Mouse (Mus musculus) mesoderm, embryonic 11.5 days (tissue): ENCODE data around the gene Ttc8.

ENCODE experiments used
- DNase-seq: peaks from one replicate; pipeline ENCODE4 v3.0.0-alpha.2; 2012; ENCODE audit warnings: low read depth, low spot score

Gene Ttc8

GRCm38 (mm10) chr12:98973461-98973860 is 53.1 kb downstream of the Ttc8 start:
- DNase-seq = no peak

GRCm38 (mm10) chr12:98974157-98974804 is 53.9 kb downstream of the Ttc8 start:
- DNase-seq = peak; percentile 50

GRCm38 (mm10) chr12:98981081-98981480 is 60.7 kb downstream of the Ttc8 start:
- DNase-seq = no peak

- DNase-seq = no peak
Observed at GRCm38 (mm10) chr12:98984785-98985184, 64.4 kb downstream of the Ttc8 start.

GRCm38 (mm10) chr12:98991076-98991829 is 70.9 kb downstream of the Ttc8 start:
- no peak for DNase-seq

- no peak for DNase-seq
Observed at GRCm38 (mm10) chr12:98991830-98992216, 71.4 kb downstream of the Ttc8 start.

- DNase-seq = no peak
Observed at GRCm38 (mm10) chr12:98993736-98994135, 73.4 kb downstream of the Ttc8 start.

GRCm38 (mm10) chr12:98994366-98994765 is 74.0 kb downstream of the Ttc8 start:
- DNase-seq = no peak

GRCm38 (mm10) chr12:98995881-98996280 is 75.5 kb downstream of the Ttc8 start:
- no peak for DNase-seq

- DNase-seq = no peak
Observed at GRCm38 (mm10) chr12:98996581-98996988, 76.2 kb downstream of the Ttc8 start.

GRCm38 (mm10) chr12:98997046-98997445 is 76.7 kb downstream of the Ttc8 start:
- DNase-seq = no peak

GRCm38 (mm10) chr12:98998662-98999428 is 78.5 kb downstream of the Ttc8 start:
- no peak for DNase-seq

- DNase-seq = no peak
Observed at GRCm38 (mm10) chr12:99000310-99000709, 79.9 kb downstream of the Ttc8 start.

GRCm38 (mm10) chr12:99003046-99003445 is 82.7 kb downstream of the Ttc8 start:
- no peak for DNase-seq

- no peak for DNase-seq
Observed at GRCm38 (mm10) chr12:99004752-99005151, 84.4 kb downstream of the Ttc8 start.

GRCm38 (mm10) chr12:99008786-99009185 is 88.4 kb downstream of the Ttc8 start:
- no peak for DNase-seq

GRCm38 (mm10) chr12:99009430-99009829 is 89.1 kb downstream of the Ttc8 start:
- no peak for DNase-seq

GRCm38 (mm10) chr12:99010044-99010443 is 89.7 kb downstream of the Ttc8 start:
- DNase-seq = no peak

GRCm38 (mm10) chr12:99011161-99011861 is 90.9 kb downstream of the Ttc8 start:
- peak; percentile 85 for DNase-seq

- no peak for DNase-seq
Observed at GRCm38 (mm10) chr12:99015870-99016269, 95.5 kb downstream of the Ttc8 start.

- DNase-seq = no peak
Observed at GRCm38 (mm10) chr12:99024430-99024960, 104.1 kb downstream of the Ttc8 start.

- no peak for DNase-seq
Observed at GRCm38 (mm10) chr12:99026291-99026690, 105.9 kb downstream of the Ttc8 start.
